Mouse (Mus musculus): ENCODE results near the gene Gm13693. TPM values are rescaled to one million over a fixed set of nuclear protein-coding genes. Genes with fewer than 3 reads are reported as not detected.
"Not testable (repeated sequence)": the region's sequence is repeated elsewhere in the genome, so short reads cannot be mapped to it uniquely, and the experiment has no call there.

The Gm13693 gene
- not detected in 2 replicates for polyA plus RNA-seq (2014; fragmentation: Nextera tagmentation; extraction: Ambion mirVana)

DNA sequence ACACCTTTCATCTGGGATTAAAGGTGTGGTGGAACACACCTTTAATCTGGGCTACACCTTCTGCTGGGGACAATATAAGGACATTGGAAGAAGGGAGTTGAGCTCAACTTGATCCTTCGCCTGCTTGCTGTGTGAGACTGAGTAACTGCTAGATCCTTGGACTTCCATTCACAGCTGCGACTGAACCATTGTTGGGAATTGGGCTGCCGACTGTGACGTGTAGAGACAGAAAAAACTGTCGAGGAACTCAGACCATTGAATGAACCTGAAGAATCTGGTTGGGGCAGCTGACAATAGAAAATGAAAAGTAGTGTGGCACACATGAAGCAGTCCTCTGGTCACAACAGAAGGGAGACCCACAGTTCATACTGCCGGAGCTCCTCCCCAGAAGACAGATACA, at the start of gene Gm13693:
Gm13693 (plus strand) TSS at position 301 of the 400 bp plus-strand sequence.
- H3K9me3 ChIP-seq (ENCODE audit: control insufficient read depth, low read length); H3K4me1 ChIP-seq (ENCODE audit: control insufficient read depth, insufficient read depth, low read length); DNase-seq (ENCODE audit: low spot score, missing footprints); H3K36me3 ChIP-seq (ENCODE audit: control insufficient read depth, insufficient read depth, low read length); ATAC-seq (ENCODE audit: low FRiP score); H3K27me3 ChIP-seq (ENCODE audit: control insufficient read depth, insufficient read depth, low read length); H3K4me2 ChIP-seq; H3K27ac ChIP-seq (ENCODE audit: low read depth, low read length); H3K9ac ChIP-seq (ENCODE audit: low read length); H3K4me3 ChIP-seq (ENCODE audit: low read depth, low read length): not testable (repeated sequence)
- no CpG with 5 or more reads among the region's 6 CpGs for WGBS

GRCm38 (mm10) chr2:83929478-83930088, 31.7 kb upstream of the Gm13693 start:
- Histone ChIP-seq H3K4me3 (ENCODE audit: low read depth, low read length) (no peak overlapping the region), H3K27ac (ENCODE audit: low read depth, low read length) (no peak overlapping the region), H3K9ac (ENCODE audit: low read length) (no peak overlapping the region), H3K4me1 (ENCODE audit: control insufficient read depth, insufficient read depth, low read length) (no peaks in the 10 kb centered on the region), H3K36me3 (ENCODE audit: control insufficient read depth, insufficient read depth, low read length) (no peaks in the 10 kb centered on the region), H3K9me3 (ENCODE audit: control insufficient read depth, low read length) (no peaks in the 10 kb centered on the region), H3K4me2 (no peak overlapping the region), H3K27me3 (ENCODE audit: control insufficient read depth, insufficient read depth, low read length) (no peaks in the 10 kb centered on the region)
- no peak for DNase-seq (ENCODE audit: low spot score, missing footprints)
- ATAC-seq (ENCODE audit: low FRiP score), result no peak
- WGBS, result 31% methylated on average over 2 of the region's 2 CpGs

DNA sequence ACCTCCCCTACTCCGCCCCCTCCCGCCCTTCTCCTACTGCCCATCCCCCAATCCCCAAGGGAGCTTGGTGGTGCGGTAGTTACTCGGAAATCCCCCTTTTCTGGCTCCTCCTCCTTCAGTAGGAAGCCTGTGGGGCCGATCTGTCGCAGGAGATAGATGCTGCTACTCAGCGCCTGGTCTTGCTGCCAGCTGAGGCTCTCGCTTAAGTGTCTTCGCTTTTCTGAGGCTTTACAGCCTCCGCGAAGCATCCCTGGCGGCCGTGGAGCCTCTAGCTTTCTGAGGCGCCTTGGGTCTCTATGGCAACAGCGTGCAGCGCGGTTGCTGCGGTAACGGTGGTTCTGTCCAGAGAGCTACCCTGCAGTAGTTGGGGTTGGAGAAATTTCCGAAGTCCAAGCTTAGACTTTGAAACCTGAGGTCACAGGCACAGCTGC, 20.4 kb upstream of the Gm13693 start, which contains the start of gene Zswim2:
Zswim2 (minus strand) TSS at position 298 of the 431 bp plus-strand sequence.
- H3K27ac ChIP-seq (ENCODE audit: low read depth, low read length), result no peak within 1 kb of the TSS

DNA sequence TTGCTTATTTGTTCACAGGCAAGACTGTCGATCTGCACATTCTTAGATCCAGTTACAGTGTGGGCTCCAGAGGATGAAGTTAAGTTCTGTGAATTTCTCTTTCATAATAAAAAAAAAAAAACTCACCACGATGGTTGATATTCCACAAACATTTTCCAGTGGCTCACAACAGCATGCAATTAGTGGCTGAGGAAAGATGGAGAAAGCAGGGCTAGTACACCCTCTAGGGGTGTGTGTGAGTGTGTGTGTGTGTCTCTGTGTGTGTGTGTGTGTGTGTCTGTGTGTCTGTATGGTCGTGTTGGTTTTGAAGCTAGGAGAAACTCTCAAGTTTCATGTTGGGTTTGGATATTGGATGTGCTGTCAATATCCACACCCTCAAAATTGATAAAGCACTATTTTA, 19.9 kb upstream of the Gm13693 start:
- Histone ChIP-seq H3K27me3 (ENCODE audit: control insufficient read depth, insufficient read depth, low read length) (no peaks in the 10 kb centered on the region), H3K9me3 (ENCODE audit: control insufficient read depth, low read length) (no peaks in the 10 kb centered on the region), H3K4me3 (ENCODE audit: low read depth, low read length) (no peak overlapping the region), H3K27ac (ENCODE audit: low read depth, low read length) (no peak overlapping the region), H3K9ac (ENCODE audit: low read length) (no peak overlapping the region), H3K36me3 (ENCODE audit: control insufficient read depth, insufficient read depth, low read length) (no peaks in the 10 kb centered on the region), H3K4me2 (peak overlapping the region; percentile 26; the same call in 1 of the 2 replicates), H3K4me1 (ENCODE audit: control insufficient read depth, insufficient read depth, low read length) (no peaks in the 10 kb centered on the region)
- WGBS, result 50% methylated on average over 3 of the region's 3 CpGs
- no peak for DNase-seq (ENCODE audit: low spot score, missing footprints)
- peak; percentile 51 for ATAC-seq (ENCODE audit: low FRiP score)

More for the DNA sequence above, 20.4 kb upstream of the Gm13693 start, which contains the start of gene Zswim2:
- no peak within 1 kb of the TSS for H3K4me3 ChIP-seq (ENCODE audit: low read depth, low read length)
- no peaks in the 10 kb centered on the region for H3K27me3 ChIP-seq (ENCODE audit: control insufficient read depth, insufficient read depth, low read length)
- no peak within 1 kb of the TSS for H3K9ac ChIP-seq (ENCODE audit: low read length)
- no peaks in the 10 kb centered on the region for H3K4me1 ChIP-seq (ENCODE audit: control insufficient read depth, insufficient read depth, low read length)
- H3K36me3 ChIP-seq (ENCODE audit: control insufficient read depth, insufficient read depth, low read length), result no peaks in the 10 kb centered on the region
- peak within 1 kb of the TSS; percentile 26 for H3K4me2 ChIP-seq
- DNase-seq (ENCODE audit: low spot score, missing footprints) (peak; percentile 98), ATAC-seq (ENCODE audit: low FRiP score) (peak; percentile 99)
- H3K9me3 ChIP-seq (ENCODE audit: control insufficient read depth, low read length), result no peaks in the 10 kb centered on the region
- 0% methylated on average over 20 of the region's 20 CpGs for WGBS

DNA sequence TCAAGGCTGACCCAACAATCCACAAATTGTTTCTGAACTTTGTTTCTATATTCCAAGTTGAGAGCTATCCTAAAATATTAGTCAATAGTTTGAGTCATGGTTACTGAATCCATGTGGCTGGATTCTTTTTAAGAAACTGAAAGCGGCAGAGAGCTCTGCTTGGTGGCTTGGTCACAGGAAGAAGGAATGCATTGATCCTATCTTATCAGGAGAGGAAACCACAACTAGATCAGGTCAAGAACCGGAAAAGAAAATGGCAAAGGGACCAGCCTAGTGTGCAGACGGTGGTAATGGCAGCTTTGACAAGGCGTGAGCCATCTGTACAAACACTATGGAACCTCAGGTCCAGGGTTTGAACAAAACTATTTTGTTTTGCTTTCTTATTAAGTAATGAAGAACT, 19.5 kb upstream of the Gm13693 start:
- Histone ChIP-seq H3K4me1 (ENCODE audit: control insufficient read depth, insufficient read depth, low read length) (no peaks in the 10 kb centered on the region), H3K27me3 (ENCODE audit: control insufficient read depth, insufficient read depth, low read length) (no peaks in the 10 kb centered on the region), H3K9me3 (ENCODE audit: control insufficient read depth, low read length) (no peaks in the 10 kb centered on the region), H3K36me3 (ENCODE audit: control insufficient read depth, insufficient read depth, low read length) (no peaks in the 10 kb centered on the region), H3K4me3 (ENCODE audit: low read depth, low read length) (no peak overlapping the region), H3K27ac (ENCODE audit: low read depth, low read length) (no peak overlapping the region), H3K4me2 (no peak overlapping the region), H3K9ac (ENCODE audit: low read length) (no peak overlapping the region)
- DNase-seq (ENCODE audit: low spot score, missing footprints) (no peak), ATAC-seq (ENCODE audit: low FRiP score) (no peak)
- WGBS, result 76% methylated on average over 4 of the region's 4 CpGs

DNA sequence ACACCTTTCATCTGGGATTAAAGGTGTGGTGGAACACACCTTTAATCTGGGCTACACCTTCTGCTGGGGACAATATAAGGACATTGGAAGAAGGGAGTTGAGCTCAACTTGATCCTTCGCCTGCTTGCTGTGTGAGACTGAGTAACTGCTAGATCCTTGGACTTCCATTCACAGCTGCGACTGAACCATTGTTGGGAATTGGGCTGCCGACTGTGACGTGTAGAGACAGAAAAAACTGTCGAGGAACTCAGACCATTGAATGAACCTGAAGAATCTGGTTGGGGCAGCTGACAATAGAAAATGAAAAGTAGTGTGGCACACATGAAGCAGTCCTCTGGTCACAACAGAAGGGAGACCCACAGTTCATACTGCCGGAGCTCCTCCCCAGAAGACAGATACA, 5.9 kb upstream of the Gm13693 start, which contains the start of gene Gm13698:
Gm13698 (plus strand) TSS at position 301 of the 400 bp plus-strand sequence.
- H3K9me3 ChIP-seq (ENCODE audit: control insufficient read depth, low read length); H3K4me3 ChIP-seq (ENCODE audit: low read depth, low read length); H3K4me2 ChIP-seq; H3K4me1 ChIP-seq (ENCODE audit: control insufficient read depth, insufficient read depth, low read length); H3K9ac ChIP-seq (ENCODE audit: low read length); ATAC-seq (ENCODE audit: low FRiP score); H3K27me3 ChIP-seq (ENCODE audit: control insufficient read depth, insufficient read depth, low read length); DNase-seq (ENCODE audit: low spot score, missing footprints); H3K36me3 ChIP-seq (ENCODE audit: control insufficient read depth, insufficient read depth, low read length); H3K27ac ChIP-seq (ENCODE audit: low read depth, low read length): not testable (repeated sequence)
- WGBS, result no CpG with 5 or more reads among the region's 6 CpGs

DNA sequence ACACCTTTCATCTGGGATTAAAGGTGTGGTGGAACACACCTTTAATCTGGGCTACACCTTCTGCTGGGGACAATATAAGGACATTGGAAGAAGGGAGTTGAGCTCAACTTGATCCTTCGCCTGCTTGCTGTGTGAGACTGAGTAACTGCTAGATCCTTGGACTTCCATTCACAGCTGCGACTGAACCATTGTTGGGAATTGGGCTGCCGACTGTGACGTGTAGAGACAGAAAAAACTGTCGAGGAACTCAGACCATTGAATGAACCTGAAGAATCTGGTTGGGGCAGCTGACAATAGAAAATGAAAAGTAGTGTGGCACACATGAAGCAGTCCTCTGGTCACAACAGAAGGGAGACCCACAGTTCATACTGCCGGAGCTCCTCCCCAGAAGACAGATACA, 5.7 kb downstream of the Gm13693 start, which contains the start of gene Gm13695:
Gm13695 (plus strand) TSS at position 301 of the 400 bp plus-strand sequence.
- not testable (repeated sequence) for H3K4me3 ChIP-seq (ENCODE audit: low read depth, low read length); H3K36me3 ChIP-seq (ENCODE audit: control insufficient read depth, insufficient read depth, low read length); H3K9me3 ChIP-seq (ENCODE audit: control insufficient read depth, low read length); ATAC-seq (ENCODE audit: low FRiP score); H3K4me2 ChIP-seq; H3K4me1 ChIP-seq (ENCODE audit: control insufficient read depth, insufficient read depth, low read length); H3K27ac ChIP-seq (ENCODE audit: low read depth, low read length); DNase-seq (ENCODE audit: low spot score, missing footprints); H3K9ac ChIP-seq (ENCODE audit: low read length); H3K27me3 ChIP-seq (ENCODE audit: control insufficient read depth, insufficient read depth, low read length)
- WGBS, result no CpG with 5 or more reads among the region's 6 CpGs

GRCm38 (mm10) chr2:83972823-83973222, 11.5 kb downstream of the Gm13693 start, which contains the start of gene Gm13696:
TSS of gene Gm13696 (plus strand) at chr2:83973123.
- WGBS, result no CpG with 5 or more reads among the region's 6 CpGs
- not testable (repeated sequence) for H3K36me3 ChIP-seq (ENCODE audit: control insufficient read depth, insufficient read depth, low read length); H3K4me3 ChIP-seq (ENCODE audit: low read depth, low read length); H3K9ac ChIP-seq (ENCODE audit: low read length); H3K4me2 ChIP-seq; H3K4me1 ChIP-seq (ENCODE audit: control insufficient read depth, insufficient read depth, low read length); H3K27ac ChIP-seq (ENCODE audit: low read depth, low read length); H3K27me3 ChIP-seq (ENCODE audit: control insufficient read depth, insufficient read depth, low read length); DNase-seq (ENCODE audit: low spot score, missing footprints); ATAC-seq (ENCODE audit: low FRiP score); H3K9me3 ChIP-seq (ENCODE audit: control insufficient read depth, low read length)

GRCm38 (mm10) chr2:83978633-83979032, 17.3 kb downstream of the Gm13693 start, which contains the start of gene Gm13694:
TSS of gene Gm13694 (plus strand) at chr2:83978933.
- not testable (repeated sequence) for H3K36me3 ChIP-seq (ENCODE audit: control insufficient read depth, insufficient read depth, low read length); DNase-seq (ENCODE audit: low spot score, missing footprints); ATAC-seq (ENCODE audit: low FRiP score); H3K27me3 ChIP-seq (ENCODE audit: control insufficient read depth, insufficient read depth, low read length); H3K9ac ChIP-seq (ENCODE audit: low read length); H3K4me1 ChIP-seq (ENCODE audit: control insufficient read depth, insufficient read depth, low read length); H3K9me3 ChIP-seq (ENCODE audit: control insufficient read depth, low read length); H3K4me2 ChIP-seq; H3K27ac ChIP-seq (ENCODE audit: low read depth, low read length); H3K4me3 ChIP-seq (ENCODE audit: low read depth, low read length)
- no CpG with 5 or more reads among the region's 6 CpGs for WGBS
